Mouse (Mus musculus) embryonic facial prominence, embryonic 15.5 days (tissue): ENCODE results near the gene Prm1. TPM values are rescaled to one million over a fixed set of nuclear protein-coding genes. Genes with fewer than 3 reads are reported as not detected.
A peak's percentile ranks its signal among the peaks of the same experiment; 100 is the strongest.

ENCODE experiments used
- ATAC-seq: fragments of 200-750 bp; cut with Nextera tagmentation; 2 replicates; pipeline ENCODE4 v1.8.0; 2017; ENCODE audit warnings: low read depth, moderate TSS enrichment; ENCODE audit not compliant: insufficient number of reproducible peaks, low FRiP score, low TSS enrichment
- H3K27ac ChIP-seq: fragments of 300-500 bp; sonication (generic); replicated peaks from 2 replicates; pipeline ENCODE4 v1.5.1; 2015; ENCODE audit warnings: mild to moderate bottlenecking, inconsistent platforms
- H3K27me3 ChIP-seq: fragments of 300-500 bp; sonication (generic); 2 replicates; pipeline ENCODE4 v1.6.1; 2015; ENCODE audit warnings: inconsistent platforms
- H3K36me3 ChIP-seq: fragments of 300-500 bp; sonication (generic); 2 replicates; pipeline ENCODE4 v1.6.1; 2015; ENCODE audit warnings: mild to moderate bottlenecking, inconsistent platforms
- H3K4me1 ChIP-seq: fragments of 300-500 bp; sonication (generic); 2 replicates; pipeline ENCODE4 v1.6.1; 2015; ENCODE audit warnings: inconsistent platforms
- H3K4me2 ChIP-seq: fragments of 300-500 bp; sonication (generic); replicated peaks from 2 replicates; pipeline ENCODE4 v1.6.1; 2015; ENCODE audit warnings: mild to moderate bottlenecking, inconsistent platforms
- H3K4me3 ChIP-seq: fragments of 300-500 bp; sonication (generic); replicated peaks from 2 replicates; pipeline ENCODE4 v1.5.1; 2015; ENCODE audit warnings: mild to moderate bottlenecking, inconsistent platforms
- H3K9ac ChIP-seq: fragments of 300-500 bp; sonication (generic); 2 replicates; pipeline ENCODE4 v1.6.1; 2015; ENCODE audit warnings: inconsistent platforms
- H3K9me3 ChIP-seq: fragments of 300-500 bp; sonication (generic); replicated peaks from 2 replicates; pipeline ENCODE4 v1.6.1; 2016; ENCODE audit warnings: inconsistent platforms
- WGBS: fragments of 180-500 bp; shearing (Covaris S2); methylation state at CpG from one replicate; pipeline ENCODE4 v1.1.7; 2015; 5-methylcytosine and 5-hydroxymethylcytosine counted together
- polyA plus RNA-seq: library from polyadenylated mRNA; unstranded; fragments of >200 nt; fragmentation: Nextera tagmentation; extraction: Ambion mirVana; gene quantifications from 2 replicates; pipeline ENCODE4 v1.2.1, GENCODE M21; 2015

The Prm1 gene
- polyA plus RNA-seq, 1 experiment from 2014 or later, result not detected

GRCm38 (mm10) chr16:10838487-10839245 is 33.0 kb upstream of the Prm1 start:
- H3K4me1 ChIP-seq, result peaks cover 55% of the 10 kb centered on the region
- no peak overlapping the region for H3K4me2 ChIP-seq
- no peaks in the 10 kb centered on the region for H3K9me3 ChIP-seq
- ATAC-seq, result peak; percentile 36; the same call in 1 of the 2 replicates
- 18% methylated on average over 10 of the region's 10 CpGs for WGBS
- no peak overlapping the region for H3K9ac ChIP-seq
- no peaks in the 10 kb centered on the region for H3K27me3 ChIP-seq
- H3K4me3 ChIP-seq, result no peak overlapping the region
- no peaks in the 10 kb centered on the region for H3K36me3 ChIP-seq
- H3K27ac ChIP-seq, result peak overlapping the region; percentile 49

- 59% methylated on average over 1 of the region's 1 CpGs for WGBS
- Histone ChIP-seq H3K27ac (peak overlapping the region; percentile 49), H3K27me3 (no peaks in the 10 kb centered on the region), H3K9me3 (no peaks in the 10 kb centered on the region), H3K4me1 (peaks cover 49% of the 10 kb centered on the region), H3K9ac (no peak overlapping the region), H3K4me3 (no peak overlapping the region), H3K4me2 (no peak overlapping the region), H3K36me3 (no peaks in the 10 kb centered on the region)
- no peak for ATAC-seq
Observed at GRCm38 (mm10) chr16:10837903-10838302, 32.3 kb upstream of the Prm1 start.

GRCm38 (mm10) chr16:10837250-10837649 is 31.6 kb upstream of the Prm1 start:
- no peak for ATAC-seq
- Histone ChIP-seq H3K4me1 (peaks cover 43% of the 10 kb centered on the region), H3K4me3 (no peak overlapping the region), H3K27me3 (no peaks in the 10 kb centered on the region), H3K36me3 (no peaks in the 10 kb centered on the region), H3K27ac (no peak overlapping the region), H3K9me3 (no peaks in the 10 kb centered on the region), H3K9ac (no peak overlapping the region), H3K4me2 (no peak overlapping the region)
- WGBS, result 85% methylated on average over 3 of the region's 3 CpGs

- H3K9ac ChIP-seq, result no peak overlapping the region
- H3K4me2 ChIP-seq, result no peak overlapping the region
- H3K36me3 ChIP-seq, result no peaks in the 10 kb centered on the region
- H3K4me3 ChIP-seq, result no peak overlapping the region
- no peaks in the 10 kb centered on the region for H3K27me3 ChIP-seq
- H3K4me1 ChIP-seq, result peaks cover 41% of the 10 kb centered on the region
- H3K9me3 ChIP-seq, result no peaks in the 10 kb centered on the region
- WGBS, result 77% methylated on average over 3 of the region's 3 CpGs
- ATAC-seq, result no peak
- H3K27ac ChIP-seq, result no peak overlapping the region
Observed at GRCm38 (mm10) chr16:10836388-10836787, 30.7 kb upstream of the Prm1 start.

GRCm38 (mm10) chr16:10834911-10835587 is 29.4 kb upstream of the Prm1 start, which contains the start of gene Rmi2:
Gene Rmi2 (plus strand): TSS chr16:10835059.
- peak; percentile 92 for ATAC-seq
- H3K9ac ChIP-seq, result peak within 1 kb of the TSS; percentile 44
- H3K4me3 ChIP-seq, result peak within 1 kb of the TSS; percentile 76
- WGBS, result under 1% methylated on average over 39 of the region's 69 CpGs
- H3K27ac ChIP-seq, result peak within 1 kb of the TSS; percentile 88
- no peaks in the 10 kb centered on the region for H3K27me3 ChIP-seq
- H3K4me2 ChIP-seq, result peak within 1 kb of the TSS; percentile 95
- H3K9me3 ChIP-seq, result no peaks in the 10 kb centered on the region
- H3K36me3 ChIP-seq, result no peaks in the 10 kb centered on the region
- H3K4me1 ChIP-seq, result peaks cover 38% of the 10 kb centered on the region

GRCm38 (mm10) chr16:10834542-10834910 is 28.9 kb upstream of the Prm1 start:
- Histone ChIP-seq H3K27me3 (no peaks in the 10 kb centered on the region), H3K9me3 (no peaks in the 10 kb centered on the region), H3K9ac (no peak overlapping the region), H3K4me3 (peak overlapping the region; percentile 76), H3K36me3 (no peaks in the 10 kb centered on the region), H3K4me1 (peaks cover 36% of the 10 kb centered on the region), H3K27ac (0 out of 2 replicates have a peak overlapping the region, but pooled peaks have one; percentile 17), H3K4me2 (peak overlapping the region; percentile 95)
- WGBS, result 3% methylated on average over 12 of the region's 12 CpGs
- no peak for ATAC-seq

GRCm38 (mm10) chr16:10828461-10828805 is 22.8 kb upstream of the Prm1 start:
- Histone ChIP-seq H3K4me3 (no peak overlapping the region), H3K4me1 (0 out of 2 replicates have a peak, but pooled peaks cover 7% of the 10 kb centered on the region), H3K27me3 (no peaks in the 10 kb centered on the region), H3K36me3 (no peaks in the 10 kb centered on the region), H3K9ac (no peak overlapping the region), H3K4me2 (no peak overlapping the region), H3K27ac (no peak overlapping the region), H3K9me3 (no peaks in the 10 kb centered on the region)
- WGBS, result 57% methylated on average over 4 of the region's 4 CpGs
- no peak for ATAC-seq

GRCm38 (mm10) chr16:10827766-10828460 is 22.3 kb upstream of the Prm1 start:
- no peak for ATAC-seq
- H3K9ac ChIP-seq, result no peak overlapping the region
- 79% methylated on average over 7 of the region's 7 CpGs for WGBS

GRCm38 (mm10) chr16:10827269-10827668 is 21.6 kb upstream of the Prm1 start:
- Histone ChIP-seq H3K4me1 (0 out of 2 replicates have a peak, but pooled peaks cover 7% of the 10 kb centered on the region), H3K27ac (no peak overlapping the region), H3K36me3 (no peaks in the 10 kb centered on the region), H3K27me3 (no peaks in the 10 kb centered on the region), H3K9ac (no peak overlapping the region), H3K4me2 (no peak overlapping the region), H3K9me3 (no peaks in the 10 kb centered on the region), H3K4me3 (no peak overlapping the region)
- ATAC-seq, result no peak
- WGBS, result 89% methylated on average over 9 of the region's 9 CpGs

More at GRCm38 (mm10) chr16:10827766-10828460, 22.3 kb upstream of the Prm1 start:
- H3K36me3 ChIP-seq, result no peaks in the 10 kb centered on the region
- no peaks in the 10 kb centered on the region for H3K27me3 ChIP-seq
- H3K4me1 ChIP-seq, result 0 out of 2 replicates have a peak, but pooled peaks cover 7% of the 10 kb centered on the region
- no peak overlapping the region for H3K27ac ChIP-seq
- H3K4me3 ChIP-seq, result no peak overlapping the region
- H3K9me3 ChIP-seq, result no peaks in the 10 kb centered on the region
- no peak overlapping the region for H3K4me2 ChIP-seq

- Histone ChIP-seq H3K4me3 (no peak overlapping the region), H3K9me3 (no peaks in the 10 kb centered on the region), H3K9ac (no peak overlapping the region), H3K36me3 (no peaks in the 10 kb centered on the region), H3K27me3 (no peaks in the 10 kb centered on the region), H3K4me2 (no peak overlapping the region), H3K27ac (no peak overlapping the region), H3K4me1 (0 out of 2 replicates have a peak, but pooled peaks cover 7% of the 10 kb centered on the region)
- 62% methylated on average over 4 of the region's 4 CpGs for whole genome bisulfite sequencing
- ATAC-seq, result no peak
Observed at GRCm38 (mm10) chr16:10825840-10826239, 20.2 kb upstream of the Prm1 start.

GRCm38 (mm10) chr16:10824536-10824935 is 18.9 kb upstream of the Prm1 start:
- no peak overlapping the region for H3K9ac ChIP-seq

More at GRCm38 (mm10) chr16:10824536-10824935, 18.9 kb upstream of the Prm1 start:
- Histone ChIP-seq H3K36me3 (no peaks in the 10 kb centered on the region), H3K27me3 (no peaks in the 10 kb centered on the region), H3K27ac (no peak overlapping the region), H3K4me1 (0 out of 2 replicates have a peak, but pooled peaks cover 7% of the 10 kb centered on the region), H3K9me3 (no peaks in the 10 kb centered on the region), H3K4me3 (no peak overlapping the region), H3K4me2 (no peak overlapping the region)
- no peak for ATAC-seq
- WGBS, result 75% methylated on average over 1 of the region's 1 CpGs
